Mouse (Mus musculus) brown adipose tissue, adult 24 weeks (tissue): ENCODE results near the gene Hus1b. TPM values are rescaled to one million over a fixed set of nuclear protein-coding genes. Genes with fewer than 3 reads are reported as not detected.

Source experiments
- H3K27ac ChIP-seq: fragments of 200-500 bp; replicated peaks from 2 replicates; pipeline ENCODE4 v1.5.1; 2012; ENCODE audit warnings: low read depth, mild to moderate bottlenecking, low read length
- H3K4me1 ChIP-seq: fragments of 200-500 bp; 2 replicates; pipeline ENCODE4 v1.6.1; 2012; ENCODE audit warnings: low read length, mixed read lengths; ENCODE audit not compliant: control insufficient read depth, insufficient read depth, insufficient read length
- H3K4me3 ChIP-seq: fragments of 200-500 bp; 2 replicates; pipeline ENCODE4 v1.5.1; 2012; ENCODE audit warnings: low read depth, mild to moderate bottlenecking, low read length, moderate library complexity; ENCODE audit not compliant: insufficient read depth
- polyA plus RNA-seq: library from polyadenylated mRNA; stranded (reverse); fragments of >200 nt; gene quantifications from 2 replicates; pipeline ENCODE4 v1.2.4, GENCODE M21; 2012; ENCODE audit not compliant: missing spikeins, insufficient read depth, insufficient read length

Gene Hus1b
- polyA plus RNA-seq, 1 experiment: not detected

DNA sequence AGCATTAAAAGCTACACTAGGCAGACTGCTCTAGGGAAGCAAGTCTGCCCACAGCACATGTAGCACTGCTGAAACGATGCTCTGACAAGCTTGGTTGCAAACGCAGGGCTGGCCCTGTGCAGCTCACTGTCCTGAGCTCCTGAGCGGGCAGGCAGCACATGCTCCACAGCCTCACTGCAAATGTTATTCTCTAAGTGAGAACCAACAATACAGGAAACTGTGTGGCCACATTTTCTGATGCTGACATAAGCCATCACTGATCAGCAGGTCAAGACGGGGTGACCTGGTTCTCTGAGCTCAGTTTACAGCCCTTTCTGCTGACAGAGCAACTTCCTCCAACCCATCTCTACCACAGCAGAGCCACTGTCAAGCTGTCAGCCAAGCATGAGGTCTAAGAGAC is 34.5 kb downstream of the Hus1b start:
- no peak overlapping the region for H3K4me3 ChIP-seq
- H3K27ac ChIP-seq: no peak overlapping the region
- no peaks in the 10 kb centered on the region for H3K4me1 ChIP-seq

DNA sequence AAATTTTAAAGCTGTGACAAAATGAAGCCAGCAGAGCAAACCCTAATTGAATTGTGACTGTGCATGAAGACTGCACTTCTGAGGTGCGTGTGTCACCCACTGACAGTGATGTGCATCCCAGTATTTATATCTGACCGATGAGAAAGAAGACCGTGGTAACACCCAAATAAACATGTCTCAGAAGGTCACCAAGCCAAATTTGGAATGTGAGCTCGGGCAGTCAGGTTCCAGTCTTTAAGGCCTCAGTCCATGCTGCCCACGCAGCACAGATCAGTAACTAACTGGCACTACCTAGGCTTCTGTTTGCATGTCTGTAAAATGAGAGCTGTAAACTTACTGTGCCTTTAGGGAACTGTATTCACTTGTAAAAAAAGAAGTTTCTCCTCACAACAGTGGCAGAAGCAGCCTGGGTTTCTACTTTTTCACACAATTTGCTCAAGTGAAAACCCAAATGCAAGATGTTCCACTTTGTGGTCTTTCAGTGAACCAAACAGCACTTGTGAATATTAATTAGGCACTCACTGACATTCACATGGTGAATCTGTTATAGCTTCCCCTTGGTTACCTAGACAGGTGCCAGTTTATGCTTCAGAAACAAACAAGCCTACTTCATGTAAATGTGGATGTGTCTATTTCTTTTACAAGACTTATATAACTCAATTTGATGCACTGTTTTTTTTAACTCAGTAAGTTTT is 35.5 kb downstream of the Hus1b start:
- Histone ChIP-seq H3K4me1 (no peaks in the 10 kb centered on the region), H3K27ac (no peak overlapping the region), H3K4me3 (no peak overlapping the region)

DNA sequence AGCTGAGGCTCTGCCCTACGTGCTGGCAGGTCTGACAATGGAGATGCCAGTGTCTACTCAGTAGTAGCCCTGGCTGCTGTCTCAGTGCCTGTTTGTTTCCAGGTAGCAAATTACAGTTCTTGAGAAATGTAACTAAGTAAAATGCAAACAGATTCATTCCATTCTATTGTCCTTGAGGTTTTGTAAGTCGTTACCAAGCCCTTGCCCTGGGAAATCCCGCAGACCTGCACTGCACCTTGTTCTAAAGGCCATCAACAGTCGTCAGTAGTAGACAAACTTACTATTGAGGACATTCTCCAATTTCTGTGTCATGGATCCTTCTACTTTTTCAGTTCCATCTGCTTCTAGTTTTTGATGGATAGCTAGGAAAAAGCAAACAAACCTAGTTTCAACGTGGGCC is 36.7 kb downstream of the Hus1b start:
- Histone ChIP-seq H3K27ac (no peak overlapping the region), H3K4me3 (no peak overlapping the region), H3K4me1 (no peaks in the 10 kb centered on the region)

DNA sequence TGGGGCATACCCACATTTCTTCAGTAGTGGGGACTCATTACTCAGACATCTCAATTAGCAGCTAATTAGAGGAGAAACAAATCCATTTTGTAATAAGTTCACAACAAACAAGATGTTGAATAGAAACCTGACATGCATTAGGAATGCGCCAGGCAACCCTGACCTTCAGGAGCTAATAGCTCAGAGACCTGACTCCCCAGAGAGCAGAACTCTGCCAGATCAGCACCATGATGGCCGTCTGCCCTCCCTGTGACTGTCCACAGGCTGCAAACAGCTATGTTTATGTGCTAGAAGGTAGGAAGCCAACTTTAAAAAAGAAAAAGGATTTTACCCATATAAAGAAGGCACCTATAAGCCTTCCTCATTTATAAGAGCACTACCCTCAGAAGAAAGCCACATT is 45.3 kb downstream of the Hus1b start:
- no peaks in the 10 kb centered on the region for H3K4me1 ChIP-seq
- no peak overlapping the region for H3K27ac ChIP-seq
- H3K4me3 ChIP-seq: no peak overlapping the region

DNA sequence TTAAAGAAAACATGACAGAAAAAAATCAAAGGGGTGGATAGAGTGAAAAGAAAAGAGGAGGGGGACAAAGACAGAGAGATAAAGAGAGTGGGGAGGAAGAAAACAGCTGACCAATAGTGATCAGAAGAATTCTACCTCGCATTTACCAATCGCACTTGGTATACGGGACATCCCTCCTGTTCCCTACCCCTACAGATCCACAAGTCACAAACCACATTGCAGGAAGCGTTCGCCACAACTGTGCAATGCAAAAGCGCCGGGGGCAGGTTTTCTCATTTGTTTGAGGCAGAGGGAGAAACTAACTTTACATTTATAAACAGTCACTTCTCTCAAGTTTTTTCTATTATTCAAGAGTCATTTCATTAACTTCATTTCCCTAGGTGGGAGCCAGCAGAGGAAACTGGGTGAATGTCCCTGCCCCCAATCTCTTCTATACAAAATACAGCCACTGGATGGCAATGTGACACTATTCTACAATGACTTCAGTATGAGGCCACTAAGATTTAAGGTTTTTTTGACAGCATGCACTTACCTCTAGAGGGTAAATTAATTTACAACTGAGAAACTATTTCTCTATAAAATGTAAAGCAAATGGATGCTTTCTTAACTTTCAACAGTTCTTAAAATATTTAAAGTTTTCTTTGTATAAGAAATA is 46.0 kb downstream of the Hus1b start:
- Histone ChIP-seq H3K4me3 (no peak overlapping the region), H3K27ac (no peak overlapping the region), H3K4me1 (no peaks in the 10 kb centered on the region)

Other genes with a start within 250 kb of the Hus1b start
- gene Irf4, start 198.5 kb downstream of the Hus1b start, polyA plus RNA-seq: 2.7 and 8.0 TPM in 2 replicates
- 9.1 and 9.2 TPM in 2 replicates for gene Exoc2, start 26.3 kb upstream of the Hus1b start, polyA plus RNA-seq
- not detected in 2 replicates for gene Gm5447, start 26.4 kb upstream of the Hus1b start, polyA plus RNA-seq